Mouse (Mus musculus) megakaryocyte, embryonic 14.5 days (primary cell): ENCODE results near the gene Ltk. TPM values are rescaled to one million over a fixed set of nuclear protein-coding genes. Genes with fewer than 3 reads are reported as not detected.

ENCODE experiments used
- H3K27me3 ChIP-seq: replicated peaks from 2 replicates; pipeline ENCODE3; 2012; ENCODE audit warnings: inconsistent platforms
- H3K36me3 ChIP-seq: replicated peaks from 2 replicates; pipeline ENCODE3; 2012; ENCODE audit warnings: low read length, inconsistent platforms, mixed read lengths
- H3K4me1 ChIP-seq: 2 replicates; pipeline ENCODE4 v1.6.1; 2012; ENCODE audit warnings: inconsistent platforms
- H3K4me3 ChIP-seq: replicated peaks from 2 replicates; pipeline ENCODE3; 2012; ENCODE audit warnings: moderate library complexity, mild to moderate bottlenecking, inconsistent platforms
- H3K9me3 ChIP-seq: 2 replicates; pipeline ENCODE4 v1.6.1; 2012; ENCODE audit warnings: inconsistent platforms
- FLI1 ChIP-seq: IDR thresholded peaks from 2 replicates; pipeline ENCODE4 v1.6.1; 2012; ENCODE audit warnings: low read length, inconsistent platforms, mixed read lengths
- GATA1 ChIP-seq: IDR thresholded peaks from 3 replicates; pipeline ENCODE4 v1.6.1; 2012; ENCODE audit warnings: mixed read lengths, low read length, inconsistent platforms, borderline replicate concordance
- polyA plus RNA-seq: library from polyadenylated mRNA; stranded (reverse); fragments of >175 nt; gene quantifications from 2 replicates; pipeline ENCODE4 v1.2.3, GENCODE M21; 2012; ENCODE audit warnings: low replicate concordance; ENCODE audit not compliant: insufficient read depth

Gene Ltk
- polyA plus RNA-seq, 1 experiment: 0.25 TPM

DNA sequence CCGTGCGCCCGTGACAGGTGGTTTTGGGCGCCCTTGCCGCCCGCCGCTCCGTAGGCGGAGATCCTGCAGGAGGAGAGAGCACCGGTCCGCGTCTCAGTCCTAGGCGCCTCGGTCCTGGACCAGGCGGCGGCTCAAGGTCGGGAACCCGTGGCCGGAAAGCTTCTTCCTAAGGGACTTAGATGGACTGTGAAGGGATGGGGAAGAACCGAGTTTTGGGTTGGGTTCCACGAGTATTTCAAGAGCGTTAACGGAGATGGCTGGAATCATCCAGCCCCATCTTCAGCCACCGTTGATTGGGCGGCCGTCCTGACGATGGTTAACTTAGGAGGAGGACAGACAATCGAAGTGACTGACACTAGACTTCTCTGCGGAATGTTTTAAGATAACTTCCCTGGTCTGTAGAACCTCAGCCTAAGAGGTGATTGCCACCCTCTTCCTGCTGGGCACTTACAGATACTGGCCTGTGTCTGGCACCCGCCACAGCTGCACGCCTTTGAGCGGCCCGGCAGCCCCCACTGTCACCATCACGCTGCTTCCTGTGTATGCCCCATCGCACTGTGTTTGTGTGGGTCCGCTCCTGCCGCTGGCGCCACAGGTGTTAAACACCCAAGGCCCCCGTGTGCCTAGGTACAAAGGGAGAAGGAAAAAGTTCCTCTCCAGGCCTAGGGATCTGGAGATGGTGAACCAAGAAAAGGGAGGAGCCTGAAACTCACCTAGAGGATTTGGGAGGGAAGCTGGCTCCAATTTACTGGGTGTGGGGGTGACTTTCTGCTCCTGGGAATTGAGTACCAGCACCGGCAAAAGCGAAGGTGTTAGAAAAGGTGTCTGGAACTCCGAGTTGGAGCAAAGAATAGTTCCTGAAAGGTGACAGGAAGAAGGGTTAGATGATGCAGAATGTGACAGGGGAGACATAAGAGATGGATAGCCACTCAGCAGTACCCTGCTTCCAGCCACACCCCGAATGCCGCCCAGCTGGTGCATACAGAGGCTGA lies 1.1 kb downstream of the Ltk start:
- Histone ChIP-seq H3K4me1 (peaks cover 35% of the 10 kb centered on the region), H3K9me3 (no peaks in the 10 kb centered on the region), H3K4me3 (peak overlapping the region; percentile 93), H3K36me3 (peaks cover 13% of the 10 kb centered on the region), H3K27me3 (peaks cover 67% of the 10 kb centered on the region)
- TF ChIP-seq GATA1 (no peak), FLI1 (no peak)

DNA sequence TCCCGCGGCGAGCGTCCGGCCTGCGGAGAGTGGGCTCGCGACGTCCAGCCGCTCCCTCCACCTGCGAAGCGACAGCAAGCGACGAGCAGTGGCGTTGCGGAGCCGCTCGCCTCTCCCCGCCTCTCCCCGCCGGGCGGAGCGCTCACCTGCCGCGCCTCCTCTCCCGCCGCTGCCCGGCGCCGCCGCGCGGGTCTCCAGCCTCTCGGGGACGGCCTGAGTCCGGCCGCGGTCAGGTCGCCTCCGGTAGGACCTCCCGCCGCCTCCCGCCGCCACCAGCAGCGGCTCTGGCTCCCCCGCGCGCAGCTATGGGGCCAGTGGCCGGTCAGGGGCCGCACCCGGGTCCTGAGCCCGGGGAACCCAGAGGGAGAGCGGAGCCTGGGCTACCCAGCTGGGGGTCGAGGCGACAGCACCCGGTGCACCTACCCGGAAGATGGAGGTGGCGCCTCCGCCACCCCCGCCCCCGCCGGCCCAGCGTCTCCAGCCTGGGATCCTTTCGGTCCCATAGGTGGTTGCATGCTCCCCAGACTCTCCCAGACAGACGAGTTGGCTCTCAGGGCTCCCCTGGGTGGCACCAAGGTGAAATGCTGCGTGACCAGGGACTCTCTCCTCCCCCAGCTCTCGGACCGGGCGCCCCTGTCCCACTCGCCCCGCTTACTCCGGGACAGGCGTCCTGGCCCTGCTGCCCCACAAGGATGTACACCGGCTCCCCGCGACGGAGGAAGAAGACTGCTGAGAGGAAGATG lies 2.0 kb downstream of the Ltk start:
- Histone ChIP-seq H3K36me3 (peaks cover 4% of the 10 kb centered on the region), H3K4me3 (peak overlapping the region; percentile 93), H3K27me3 (peaks cover 76% of the 10 kb centered on the region), H3K4me1 (peaks cover 35% of the 10 kb centered on the region), H3K9me3 (no peaks in the 10 kb centered on the region)
- TF ChIP-seq FLI1 (no peak), GATA1 (no peak)

DNA sequence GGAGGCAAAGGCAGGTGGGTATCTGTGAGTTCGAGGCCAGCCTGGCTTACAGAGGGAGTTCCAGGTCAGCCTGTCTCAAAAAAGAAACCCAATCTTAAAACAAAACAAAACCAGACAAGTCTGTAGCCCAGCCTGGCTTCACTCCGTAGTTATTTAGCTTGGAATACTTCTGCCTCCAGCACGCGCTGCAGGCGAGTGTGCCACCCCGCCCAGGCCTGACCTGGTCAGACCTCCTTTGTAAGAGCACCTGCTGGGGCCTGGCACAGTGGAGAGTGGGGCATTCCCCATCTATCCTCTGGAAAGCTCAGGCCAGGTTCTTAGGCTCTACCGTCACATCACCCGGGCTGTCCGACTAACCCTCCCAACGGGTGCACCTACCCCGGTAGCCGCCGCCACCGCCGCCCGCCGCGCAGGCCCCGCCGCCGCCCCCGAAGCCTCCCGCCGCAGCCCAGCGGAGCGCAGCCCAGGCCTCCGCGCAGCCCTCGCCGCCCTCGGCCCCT lies 2.6 kb downstream of the Ltk start:
- Histone ChIP-seq H3K27me3 (peaks cover 82% of the 10 kb centered on the region), H3K9me3 (no peaks in the 10 kb centered on the region), H3K36me3 (peaks cover 4% of the 10 kb centered on the region), H3K4me3 (peak overlapping the region; percentile 93), H3K4me1 (peaks cover 35% of the 10 kb centered on the region)
- no peak for TF ChIP-seq FLI1

DNA sequence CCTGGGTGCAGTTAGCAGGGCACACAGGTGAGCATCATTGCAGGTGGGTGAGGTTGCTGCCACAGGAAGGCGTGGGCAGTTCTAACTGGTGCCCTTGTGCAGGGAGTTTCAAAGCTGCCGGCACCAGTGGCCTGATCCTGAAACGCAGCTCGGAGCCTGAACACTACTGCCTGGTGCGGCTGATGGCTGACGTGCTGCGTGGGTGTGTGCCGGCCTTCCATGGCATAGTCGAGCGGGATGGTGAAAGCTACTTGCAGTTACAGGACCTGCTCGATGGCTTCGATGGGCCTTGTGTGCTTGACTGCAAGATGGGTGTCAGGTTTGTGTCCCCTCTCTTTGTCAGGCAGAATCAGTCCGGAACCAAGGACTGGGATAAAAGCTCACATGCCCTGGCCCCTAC lies 11.0 kb downstream of the Ltk start:
- no peaks in the 10 kb centered on the region for H3K9me3 ChIP-seq
- H3K36me3 ChIP-seq: no peaks in the 10 kb centered on the region
- TF ChIP-seq FLI1 (no peak), GATA1 (no peak)
- H3K4me1 ChIP-seq: peaks cover 9% of the 10 kb centered on the region
- peak overlapping the region; percentile 24 for H3K4me3 ChIP-seq
- peaks cover 78% of the 10 kb centered on the region for H3K27me3 ChIP-seq

DNA sequence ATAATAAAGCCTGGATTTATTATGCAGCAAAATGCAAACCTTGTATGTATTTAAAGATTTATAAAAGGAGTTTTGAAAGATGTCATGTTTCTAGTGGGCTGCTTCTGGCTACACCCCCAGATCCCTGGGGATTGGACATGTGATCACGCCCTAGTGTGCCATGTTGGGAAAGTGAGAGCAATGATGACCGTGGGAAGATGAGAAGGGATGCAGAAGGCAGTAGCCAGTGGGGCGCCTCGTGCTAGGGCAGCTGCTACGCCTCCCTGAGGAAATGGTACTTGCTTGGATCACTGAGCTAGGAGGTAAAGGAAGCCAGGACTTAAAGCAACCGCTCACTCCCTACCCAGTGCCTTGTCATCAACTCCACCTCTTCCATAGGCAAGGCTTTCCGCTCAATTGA lies 12.7 kb downstream of the Ltk start:
- Histone ChIP-seq H3K4me1 (peaks cover 24% of the 10 kb centered on the region), H3K9me3 (no peaks in the 10 kb centered on the region), H3K36me3 (no peaks in the 10 kb centered on the region), H3K27me3 (peaks cover 78% of the 10 kb centered on the region), H3K4me3 (no peak overlapping the region)
- no peak for TF ChIP-seq GATA1
- no peak for TF ChIP-seq FLI1

DNA sequence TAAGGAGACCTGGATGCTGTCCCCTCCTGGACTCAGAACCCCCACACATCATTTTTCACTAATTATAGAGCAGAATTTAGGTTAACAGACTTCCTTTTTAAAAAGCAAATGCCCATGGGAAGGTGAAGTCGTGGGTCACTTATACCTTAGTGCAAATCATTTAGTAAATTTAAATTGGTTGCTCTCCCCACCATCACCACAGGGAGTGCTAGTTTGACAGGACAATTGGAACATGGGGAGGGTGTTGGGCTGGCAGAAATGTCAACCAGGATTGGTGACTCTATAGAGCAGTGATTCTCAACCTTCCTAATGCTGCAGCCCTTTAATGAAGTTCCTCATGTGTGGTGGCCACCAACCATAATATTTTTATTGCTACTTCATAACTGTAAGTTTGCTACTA lies 14.9 kb downstream of the Ltk start:
- peaks cover 42% of the 10 kb centered on the region for H3K4me1 ChIP-seq
- TF ChIP-seq GATA1 (no peak), FLI1 (no peak)
- no peak overlapping the region for H3K4me3 ChIP-seq
- H3K27me3 ChIP-seq: peaks cover 60% of the 10 kb centered on the region
- H3K36me3 ChIP-seq: no peaks in the 10 kb centered on the region
- H3K9me3 ChIP-seq: no peaks in the 10 kb centered on the region

DNA sequence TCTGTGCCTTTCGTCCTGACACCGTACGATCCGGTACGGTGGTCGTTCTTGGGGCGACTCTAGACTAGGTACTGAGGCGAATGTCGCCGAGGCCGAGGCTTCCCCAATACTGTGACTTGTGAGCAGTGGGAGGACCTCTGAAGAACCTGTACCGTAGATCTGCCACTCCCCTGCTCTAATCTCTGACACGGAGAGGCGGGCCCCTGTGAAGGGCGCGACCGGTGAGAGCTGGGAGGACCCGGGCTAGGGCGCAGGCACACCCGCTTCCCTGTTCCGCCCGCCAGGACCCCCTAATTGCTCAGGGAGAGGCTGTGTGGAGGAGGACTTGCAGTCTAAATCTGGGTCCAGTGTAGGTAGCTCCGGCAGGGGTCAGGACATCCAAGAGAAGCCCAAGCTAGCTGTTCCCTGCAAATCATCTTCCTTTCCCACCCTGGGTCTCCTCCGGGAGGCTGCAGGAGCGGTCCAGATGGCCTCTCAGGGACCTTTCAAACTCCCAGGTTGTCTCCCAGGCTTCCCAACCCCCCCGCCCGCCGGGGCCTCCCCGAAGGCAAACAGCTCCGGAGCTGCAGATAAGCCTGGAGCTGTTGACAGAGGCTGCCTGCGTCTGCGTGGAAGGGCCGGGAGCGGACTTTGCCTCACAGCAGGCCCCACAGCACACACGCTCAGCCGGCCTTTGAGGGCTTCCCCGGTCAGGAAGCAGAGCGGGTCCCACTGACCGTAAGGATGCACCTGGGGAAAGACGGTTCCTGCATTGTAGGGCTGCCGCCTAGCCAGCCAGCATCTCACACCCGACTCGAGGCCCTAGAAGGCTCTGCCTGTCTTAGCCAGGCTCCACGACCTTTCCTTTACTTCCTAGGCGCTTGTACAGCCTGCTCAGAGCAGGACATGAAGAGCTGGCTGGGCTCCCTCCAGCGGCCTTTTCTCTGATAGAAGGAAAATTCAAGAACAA lies 15.8 kb downstream of the Ltk start:
- H3K4me1 ChIP-seq: peaks cover 48% of the 10 kb centered on the region
- no peaks in the 10 kb centered on the region for H3K36me3 ChIP-seq
- H3K27me3 ChIP-seq: peaks cover 52% of the 10 kb centered on the region
- no peak for TF ChIP-seq FLI1
- TF ChIP-seq GATA1: no peak
- H3K9me3 ChIP-seq: no peaks in the 10 kb centered on the region
- peak overlapping the region; percentile 73 for H3K4me3 ChIP-seq

DNA sequence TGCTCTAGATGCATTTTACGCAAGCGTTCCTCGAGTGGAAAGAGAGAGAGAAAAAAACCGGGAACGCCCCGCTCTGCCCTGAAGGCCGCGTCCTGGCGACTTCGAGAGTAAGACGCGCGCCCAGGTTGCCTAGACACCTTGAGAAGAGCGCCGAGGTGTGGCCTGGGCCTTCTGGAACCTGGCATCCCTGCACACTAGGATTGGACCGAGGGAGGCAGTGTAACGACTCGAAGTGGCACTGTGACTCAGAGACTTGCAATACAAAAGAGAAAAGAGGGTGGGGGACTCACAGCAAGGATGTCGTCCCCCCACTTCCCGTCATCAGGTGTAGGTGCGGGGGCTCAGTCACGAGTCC lies 16.4 kb downstream of the Ltk start:
- no peaks in the 10 kb centered on the region for H3K9me3 ChIP-seq
- no peaks in the 10 kb centered on the region for H3K36me3 ChIP-seq
- H3K4me3 ChIP-seq: no peak overlapping the region
- TF ChIP-seq GATA1 (no peak), FLI1 (no peak)
- peaks cover 48% of the 10 kb centered on the region for H3K4me1 ChIP-seq
- H3K27me3 ChIP-seq: peaks cover 46% of the 10 kb centered on the region

DNA sequence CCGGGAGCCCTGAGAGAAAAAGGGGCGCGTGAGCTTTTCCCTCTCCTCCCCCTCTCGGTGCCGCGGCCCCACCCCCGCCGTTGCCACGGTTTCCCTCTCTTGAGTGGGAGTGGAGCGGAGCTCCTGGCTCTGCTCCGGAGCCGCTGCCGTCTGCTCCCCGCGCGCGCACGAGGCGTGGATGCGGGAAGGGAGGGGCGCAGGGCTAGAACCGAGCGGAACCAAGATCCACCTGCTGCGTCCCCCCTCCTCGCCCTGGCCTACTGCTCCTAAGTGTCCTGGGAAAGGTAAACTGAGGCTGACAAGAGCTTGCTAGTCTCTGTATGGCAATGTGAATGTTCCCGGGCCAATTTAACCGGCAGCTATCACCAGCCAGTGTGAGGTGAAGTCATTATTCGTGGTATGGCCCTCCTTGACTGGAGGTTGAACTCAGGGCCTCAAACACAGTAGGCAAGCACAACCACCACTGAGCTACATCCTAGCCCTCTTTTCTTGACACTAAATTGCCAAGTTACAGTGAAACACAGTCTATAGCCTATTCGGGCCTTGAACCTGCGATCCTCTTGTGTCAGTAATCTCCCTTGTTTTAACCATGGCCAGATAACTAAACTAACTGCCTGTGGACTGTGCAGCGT lies 16.9 kb downstream of the Ltk start:
- Histone ChIP-seq H3K9me3 (no peaks in the 10 kb centered on the region), H3K36me3 (no peaks in the 10 kb centered on the region), H3K4me3 (peak overlapping the region; percentile 97), H3K4me1 (peaks cover 48% of the 10 kb centered on the region), H3K27me3 (peaks cover 48% of the 10 kb centered on the region)
- TF ChIP-seq FLI1 (no peak), GATA1 (no peak)
